Mouse (Mus musculus): Measurements from ENCODE around the gene Esrra.

DNA sequence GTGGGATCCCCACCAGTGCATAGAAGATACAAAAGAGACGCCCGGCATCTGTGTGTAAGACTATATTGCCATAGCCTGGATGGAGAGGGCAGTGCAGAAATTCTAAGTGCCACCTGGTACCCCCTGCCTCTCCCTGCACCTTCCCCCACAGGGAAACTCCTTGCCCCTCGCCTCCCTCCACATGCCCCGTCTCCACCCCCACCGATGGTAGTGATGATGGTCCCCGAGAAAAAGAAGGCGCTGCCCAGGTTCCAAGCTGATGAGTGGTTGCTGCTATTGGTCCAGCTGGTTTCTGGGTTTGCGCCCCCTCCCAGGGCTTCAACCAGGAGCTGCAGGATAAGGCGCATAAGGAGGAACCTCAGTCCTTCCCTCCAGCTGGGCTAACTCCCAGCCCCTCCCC, 6.5 kb upstream of the Esrra start:
- TF ChIP-seq CTCF (IDR thresholded peaks at IDR 0.05) = no peak
- no peak for TF ChIP-seq POLR2A (IDR thresholded peaks at IDR 0.05; ENCODE audit: insufficient read depth, low read depth, low read length)
- TF ChIP-seq EP300 (IDR thresholded peaks at IDR 0.05; ENCODE audit: insufficient read depth, low read depth, low read length) = no peak
